8 mouse cellular contexts compared by ENCODE assay signal in the genomic region with DNA sequence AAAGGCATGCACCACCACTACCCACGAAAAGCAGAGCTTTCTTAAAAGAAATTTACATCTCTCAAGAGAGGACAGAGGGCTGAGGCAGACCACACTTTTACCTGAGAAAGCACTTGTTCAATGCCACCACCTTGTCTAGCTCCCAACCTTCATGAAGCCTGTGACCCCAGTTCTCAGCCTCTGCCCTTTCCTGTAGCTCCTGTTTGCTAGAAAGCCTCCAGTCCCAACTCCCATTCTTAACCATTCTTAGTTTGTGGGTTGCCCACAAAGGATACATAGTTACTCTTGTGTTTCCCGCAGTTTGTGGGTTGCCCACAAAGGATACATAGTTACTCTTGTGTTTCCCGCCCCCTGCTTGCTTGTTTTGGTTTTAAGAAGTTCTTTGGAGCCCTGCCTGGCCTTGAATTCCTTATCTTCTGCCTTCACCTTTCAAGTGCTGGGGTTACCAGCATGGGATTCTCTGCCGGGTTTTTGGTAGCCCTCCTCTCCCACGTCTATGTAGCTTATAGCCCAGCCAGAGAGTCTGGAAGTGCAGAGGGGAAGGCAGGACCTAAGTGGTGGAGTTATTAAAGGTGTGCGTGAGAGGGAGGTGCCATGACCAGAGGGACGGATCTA. TPM values are rescaled to one million over a fixed set of nuclear protein-coding genes. Genes with fewer than 3 reads are reported as not detected.
DNase-seq lines count a peak whose midpoint lies in the region; ATAC-seq and TF ChIP-seq lines count a peak whose summit lies in the region.

No protein-coding gene starts in this region.

- TF ChIP-seq CTCF in kidney, adult 2 months (conservative IDR thresholded peaks at IDR 0.05; ENCODE audit: insufficient read depth, insufficient read length, low read depth, low read length), result no peak
- no peak for TF ChIP-seq CTCF in MEL (IDR thresholded peaks at IDR 0.05 in 2 of 3, conservative IDR thresholded peaks at IDR 0.05 in 1 of 3; ENCODE audit: control insufficient read depth in 1 of 3, insufficient read depth in 1 of 3, low read depth in 2 of 3, low read length in 3 of 3, poor library complexity in 1 of 3, severe bottlenecking in 1 of 3)
- no peak for TF ChIP-seq CTCF in cerebellum, adult 2 months (IDR thresholded peaks at IDR 0.05; ENCODE audit: borderline replicate concordance, insufficient read depth, low read depth, low read length)

- no peak for TF ChIP-seq POLR2A in kidney, adult 2 months (IDR thresholded peaks at IDR 0.05; ENCODE audit: low read depth, low read length)
- no peak for TF ChIP-seq POLR2A in MEL (IDR thresholded peaks at IDR 0.05; ENCODE audit: control insufficient read depth in 1 of 2, insufficient read depth in 1 of 2, low read depth in 1 of 2, low read length in 2 of 2, poor library complexity in 1 of 2)
- TF ChIP-seq POLR2A in cerebellum, adult 2 months (IDR thresholded peaks at IDR 0.05; ENCODE audit: borderline replicate concordance, insufficient read depth, low read length), result no peak

- H3K27ac ChIP-seq in kidney, adult 2 months (ENCODE audit: insufficient read depth, low read depth, low read length), result peak overlapping the region; percentile 77; the same call in 1 of the 2 replicates
- H3K27ac ChIP-seq in MEL (ENCODE audit: control insufficient read depth, low read depth, low read length), result peak overlapping the region; percentile 40
- no peak overlapping the region for H3K27ac ChIP-seq in cerebellum, adult 2 months (ENCODE audit: insufficient read depth, low read length)
- no peak overlapping the region for H3K27ac ChIP-seq in midbrain, embryonic 15.5 days

- H3K9me3 ChIP-seq in MEL (replicated peaks; ENCODE audit: insufficient read depth, low read length), result no peaks in the 10 kb centered on the region
- H3K9me3 ChIP-seq in midbrain, embryonic 15.5 days, result no peaks in the 10 kb centered on the region

- no peaks in the 10 kb centered on the region for H3K27me3 ChIP-seq in kidney, adult 2 months (replicated peaks; ENCODE audit: control insufficient read depth, insufficient read depth, low read length)
- peaks cover 5 to 6% of the 10 kb centered on the region in 2 experiments for H3K27me3 ChIP-seq in MEL (ENCODE audit: control insufficient read depth in 1 of 2, insufficient read depth in 2 of 2, low read length in 2 of 2)
- H3K27me3 ChIP-seq in cerebellum, adult 2 months (ENCODE audit: control insufficient read depth, insufficient read depth, low read length), result no peaks in the 10 kb centered on the region
- peaks cover 76% of the 10 kb centered on the region for H3K27me3 ChIP-seq in midbrain, embryonic 15.5 days (replicated peaks)

- WGBS in kidney, adult 2 months, result 57% methylated on average over 7 of the region's 7 CpGs
- WGBS in cerebellum, adult 2 months, result 80% methylated on average over 7 of the region's 7 CpGs
- WGBS in midbrain, embryonic 15.5 days, result 31% methylated on average over 7 of the region's 7 CpGs

- peak; percentile 55 for ATAC-seq in erythroid progenitor cell, adult 5-6 weeks (replicated peaks; ENCODE audit: low FRiP score, poor library complexity, severe bottlenecking)
- peak; percentile 70 for ATAC-seq in megakaryocyte-erythroid progenitor cell, adult 5-6 weeks (replicated peaks; ENCODE audit: low FRiP score, low TSS enrichment, poor library complexity, severe bottlenecking)
- no peak for ATAC-seq in midbrain, embryonic 15.5 days (replicated peaks)

- H3K9ac ChIP-seq in MEL (ENCODE audit: control insufficient read depth, low read depth, low read length, poor library complexity, severe bottlenecking), result peak overlapping the region; percentile 71
- no peak overlapping the region for H3K9ac ChIP-seq in midbrain, embryonic 15.5 days

- DNase-seq in kidney, adult 2 months, result no peak
- no peak for DNase-seq in kidney, postnatal 10 days
- DNase-seq in MEL (ENCODE audit: low read depth, low spot score), result peak; percentile 89
- DNase-seq in cerebellum, postnatal 14 days, result no peak
- no peak for DNase-seq in cerebellum, adult 2 months

- TF ChIP-seq RAD21 in MEL (IDR thresholded peaks at IDR 0.05; ENCODE audit: low read depth, low read length), result no peak

- no peaks in the 10 kb centered on the region; the same call in 1 of the 2 replicates for H3K79me2 ChIP-seq in MEL (ENCODE audit: control insufficient read depth, insufficient read depth, low read length, poor library complexity)

- H3K36me3 ChIP-seq in kidney, adult 2 months (ENCODE audit: control insufficient read depth, insufficient read depth, low read length), result no peaks in the 10 kb centered on the region
- peaks cover 0 to 5% of the 10 kb centered on the region in 2 experiments; a peak in 1 of 4 replicates for H3K36me3 ChIP-seq in MEL (ENCODE audit: control insufficient read depth in 1 of 2, insufficient read depth in 2 of 2, low read length in 2 of 2)
- H3K36me3 ChIP-seq in midbrain, embryonic 15.5 days (replicated peaks), result no peaks in the 10 kb centered on the region

- H3K4me2 ChIP-seq in midbrain, embryonic 15.5 days, result no peak overlapping the region

- peak overlapping the region; percentile 20; the same call in 1 of the 2 replicates for H3K4me3 ChIP-seq in kidney, adult 2 months (ENCODE audit: insufficient read depth, low read depth, low read length)
- peak overlapping the region; percentile 80 to 84 for H3K4me3 ChIP-seq in MEL (ENCODE audit: control insufficient read depth in 1 of 2, insufficient read depth in 1 of 2, low read depth in 2 of 2, low read length in 2 of 2)
- H3K4me3 ChIP-seq in cerebellum, adult 2 months (replicated peaks; ENCODE audit: insufficient read depth, low read depth, low read length), result no peak overlapping the region
- H3K4me3 ChIP-seq in midbrain, embryonic 15.5 days, result no peak overlapping the region

- peaks cover 12% of the 10 kb centered on the region for H3K4me1 ChIP-seq in kidney, adult 2 months (ENCODE audit: control insufficient read depth, insufficient read depth, low read length)
- peaks cover 6 to 25% of the 10 kb centered on the region in 2 experiments for H3K4me1 ChIP-seq in MEL (ENCODE audit: control insufficient read depth in 1 of 2, insufficient read depth in 2 of 2, low read length in 2 of 2)
- H3K4me1 ChIP-seq in cerebellum, adult 2 months (ENCODE audit: control insufficient read depth, insufficient read depth, low read length), result peaks cover 3% of the 10 kb centered on the region; the same call in 1 of the 2 replicates
- peaks cover 24% of the 10 kb centered on the region for H3K4me1 ChIP-seq in midbrain, embryonic 15.5 days

- TF ChIP-seq EP300 in MEL (IDR thresholded peaks at IDR 0.05; ENCODE audit: low read depth in 1 of 2, low read length in 2 of 2), result peak; percentile 3 to 11; a peak in 1 of 4 replicates

TF ChIP-seq in MEL, 35 proteins besides CTCF, POLR2A, EP300 and RAD21 (continues in another document):
- TF ChIP-seq TAL1 (IDR thresholded peaks at IDR 0.05; ENCODE audit: low read length) (peak; percentile 79), NRF1 (IDR thresholded peaks at IDR 0.05; ENCODE audit: insufficient read depth, low read depth, low read length, poor library complexity, severe bottlenecking) (no peak), MAX (IDR thresholded peaks at IDR 0.05; ENCODE audit: low read length) (peak; percentile 50; the same call in 1 of the 2 replicates), E2F4 (IDR thresholded peaks at IDR 0.05; ENCODE audit: borderline replicate concordance, low read depth, low read length) (peak; percentile 59; the same call in 1 of the 2 replicates), ZNF384 (IDR thresholded peaks at IDR 0.05; ENCODE audit: low read depth, low read length) (no peak), GABPA (IDR thresholded peaks at IDR 0.05; ENCODE audit: low read depth, low read length) (no peak), KAT2A (conservative IDR thresholded peaks at IDR 0.05; ENCODE audit: low read depth, low read length) (no peak)

RNA-seq across cellular contexts. Expression of a gene that starts 1.4 kb away (rescaled TPM):
- 15.0 and 18.5 TPM in 2 replicates for polyA plus RNA-seq in kidney, adult 2 months (2012; rRNA removed)
- total RNA-seq in MEL (2012; rRNA removed), result 6.6 and 11.6 TPM in 2 replicates
- polyA plus RNA-seq in MEL (2012; ENCODE audit: insufficient read depth in 1 of 2, insufficient read length in 2 of 2, low read depth in 1 of 2, low replicate concordance in 2 of 2, missing spikeins in 1 of 2), result 10 to 100 TPM in 1 of 2 experiments, not detected in 1; 10.7 TPM
- 83.4 and 100 TPM in 2 replicates for total RNA-seq in erythroid progenitor cell, adult 5-6 weeks (2015; ENCODE audit: low replicate concordance)
- 79.2 and 88.4 TPM in 2 replicates for total RNA-seq in erythroid progenitor cell, adult 5-6 weeks (2017; ENCODE audit: low replicate concordance)
- total RNA-seq in megakaryocyte-erythroid progenitor cell, adult 5-6 weeks (2014; fragmentation: Nextera tagmentation), result 87.9 and 107 TPM in 2 replicates
- 69.3 and 77.1 TPM in 2 replicates for total RNA-seq in megakaryocyte-erythroid progenitor cell, adult 5-6 weeks (2017)
- polyA plus RNA-seq in cerebellum, adult 2 months (2012; rRNA removed), result 7.3 and 7.5 TPM in 2 replicates
- polyA plus RNA-seq in midbrain, embryonic 15.5 days (2015; fragmentation: Nextera tagmentation; extraction: Ambion mirVana), result 1.4 and 1.6 TPM in 2 replicates

RNA-seq across cellular contexts. Expression of a gene that starts 36.1 kb away (rescaled TPM):
- 13.0 and 27.9 TPM in 2 replicates for polyA plus RNA-seq in kidney, adult 2 months (2012; rRNA removed)
- total RNA-seq in MEL (2012; rRNA removed), result not detected in 2 replicates
- under 1 TPM in 1 of 2 experiments, not detected in 1; 0.04 TPM for polyA plus RNA-seq in MEL (2012; ENCODE audit: insufficient read depth in 1 of 2, insufficient read length in 2 of 2, low read depth in 1 of 2, low replicate concordance in 2 of 2, missing spikeins in 1 of 2)
- 0.84 TPM in 1 of 2 replicates, not detected in the other for total RNA-seq in erythroid progenitor cell, adult 5-6 weeks (2015; ENCODE audit: low replicate concordance)
- total RNA-seq in erythroid progenitor cell, adult 5-6 weeks (2017; ENCODE audit: low replicate concordance), result not detected in 2 replicates
- total RNA-seq in megakaryocyte-erythroid progenitor cell, adult 5-6 weeks (2014; fragmentation: Nextera tagmentation), result 1.7 and 4.4 TPM in 2 replicates
- 0.65 and 1.5 TPM in 2 replicates for total RNA-seq in megakaryocyte-erythroid progenitor cell, adult 5-6 weeks (2017)
- 12.9 and 15.6 TPM in 2 replicates for polyA plus RNA-seq in cerebellum, adult 2 months (2012; rRNA removed)
- polyA plus RNA-seq in midbrain, embryonic 15.5 days (2015; fragmentation: Nextera tagmentation; extraction: Ambion mirVana), result 6.9 and 7.4 TPM in 2 replicates

RNA-seq across cellular contexts. Expression of a gene that starts 36.2 kb away (rescaled TPM):
- 24.8 and 28.8 TPM in 2 replicates for polyA plus RNA-seq in kidney, adult 2 months (2012; rRNA removed)
- 0.12 TPM in 1 of 2 replicates, not detected in the other for total RNA-seq in MEL (2012; rRNA removed)
- polyA plus RNA-seq in MEL (2012; ENCODE audit: insufficient read depth in 1 of 2, insufficient read length in 2 of 2, low read depth in 1 of 2, low replicate concordance in 2 of 2, missing spikeins in 1 of 2), result under 1 TPM in 1 of 2 experiments, not detected in 1; 0.25 TPM
- 2.5 and 3.8 TPM in 2 replicates for total RNA-seq in erythroid progenitor cell, adult 5-6 weeks (2015; ENCODE audit: low replicate concordance)
- 2.3 and 13.5 TPM in 2 replicates for total RNA-seq in erythroid progenitor cell, adult 5-6 weeks (2017; ENCODE audit: low replicate concordance)
- 6.3 and 11.9 TPM in 2 replicates for total RNA-seq in megakaryocyte-erythroid progenitor cell, adult 5-6 weeks (2014; fragmentation: Nextera tagmentation)
- total RNA-seq in megakaryocyte-erythroid progenitor cell, adult 5-6 weeks (2017), result 3.6 and 5.1 TPM in 2 replicates
- 8.8 and 9.4 TPM in 2 replicates for polyA plus RNA-seq in cerebellum, adult 2 months (2012; rRNA removed)
- 5.2 and 6.6 TPM in 2 replicates for polyA plus RNA-seq in midbrain, embryonic 15.5 days (2015; fragmentation: Nextera tagmentation; extraction: Ambion mirVana)

Comparison
In these comparisons a context has a peak if more than half of its experiments do, and no peak if none do; other contexts are left out.
1. H3K27ac ChIP-seq: peak in kidney, adult 2 months (single experiment) and MEL (single experiment); none in cerebellum, adult 2 months (single experiment) and midbrain, embryonic 15.5 days (single experiment).
2. H3K4me3 ChIP-seq: peak in kidney, adult 2 months (single experiment) and MEL (2 of 2); none in cerebellum, adult 2 months (single experiment) and midbrain, embryonic 15.5 days (single experiment).